Mouse (Mus musculus): ENCODE results near the gene Faim2.
A peak's percentile ranks its signal among the peaks of the same experiment; 100 is the strongest.

- TF ChIP-seq CTCF (IDR thresholded peaks at IDR 0.05) (0 out of 2 replicates have a peak, but pooled peaks have one; percentile 11), EP300 (IDR thresholded peaks at IDR 0.05) (no peak)
Measured at GRCm38 (mm10) chr15:99553767-99554166, 25.8 kb upstream of the Faim2 start.

All from lung, postnatal 0 days (tissue).